Mouse (Mus musculus) olfactory bulb, adult 2 months (tissue): ENCODE measurements around the gene Slc2a8.

ENCODE experiments used
- CTCF ChIP-seq: fragments of 200-500 bp; IDR thresholded peaks from 2 replicates; pipeline ENCODE4 v1.5.1; 2012; ENCODE audit warnings: low read depth, mild to moderate bottlenecking, low read length, moderate library complexity; ENCODE audit not compliant: insufficient read depth
- POLR2A ChIP-seq: fragments of 200-500 bp; IDR thresholded peaks from 2 replicates; pipeline ENCODE4 v1.6.1; 2012; ENCODE audit warnings: mild to moderate bottlenecking, low read depth, low read length, moderate library complexity; ENCODE audit not compliant: insufficient read depth

- TF ChIP-seq POLR2A, result no peak
- no peak for TF ChIP-seq CTCF
These were observed 43.2 kb upstream of the Slc2a8 start for GRCm38 (mm10) chr2:33025040-33025439.
